Mouse (Mus musculus) cortical plate, adult 2 months (tissue): ENCODE data around the gene Snai3.

Experiments
- CTCF ChIP-seq: fragments of 200-500 bp; IDR thresholded peaks from 2 replicates; pipeline ENCODE4 v1.5.1; 2011; ENCODE audit warnings: mild to moderate bottlenecking, control low read depth, low read length; ENCODE audit not compliant: insufficient read depth; ENCODE audit errors: extremely low read depth
- POLR2A ChIP-seq: fragments of 200-500 bp; IDR thresholded peaks from 2 replicates; pipeline ENCODE4 v1.6.1; 2011; ENCODE audit warnings: mild to moderate bottlenecking, low read length, control low read depth; ENCODE audit not compliant: insufficient read depth; ENCODE audit errors: extremely low read depth

GRCm38 (mm10) chr8:122451161-122451703 lies 9.3 kb downstream of the Snai3 start:
- TF ChIP-seq CTCF (no peak), POLR2A (no peak)
